Mouse (Mus musculus) cerebellum, adult (tissue): ENCODE data around the gene Rad17.

ENCODE experiments used
- ATAC-seq: cut with Nextera tagmentation; 2 replicates; pipeline ENCODE4 v1.9.2; 2017; ENCODE audit warnings: mild to moderate bottlenecking, moderate library complexity, mixed read lengths; ENCODE audit not compliant: insufficient number of reproducible peaks, low FRiP score, low TSS enrichment

Gene Rad17

GRCm38 (mm10) chr13:100575950-100576349 lies 74.9 kb downstream of the Rad17 start:
- ATAC-seq, result no peak

- ATAC-seq, result no peak
These were observed 80.1 kb downstream of the Rad17 start for GRCm38 (mm10) chr13:100570713-100571112.

- ATAC-seq, result no peak
These were observed 82.5 kb downstream of the Rad17 start for GRCm38 (mm10) chr13:100568359-100568758.
